Mouse (Mus musculus) cerebellum, postnatal 14 days (tissue): ENCODE measurements around the gene Hpse2.

Source experiments
- DNase-seq, 2 experiments: peaks; one replicate each; pipeline ENCODE4 v3.0.0; 2021; ENCODE audit warnings: mixed read lengths in 2 of 2

Gene Hpse2

DNA sequence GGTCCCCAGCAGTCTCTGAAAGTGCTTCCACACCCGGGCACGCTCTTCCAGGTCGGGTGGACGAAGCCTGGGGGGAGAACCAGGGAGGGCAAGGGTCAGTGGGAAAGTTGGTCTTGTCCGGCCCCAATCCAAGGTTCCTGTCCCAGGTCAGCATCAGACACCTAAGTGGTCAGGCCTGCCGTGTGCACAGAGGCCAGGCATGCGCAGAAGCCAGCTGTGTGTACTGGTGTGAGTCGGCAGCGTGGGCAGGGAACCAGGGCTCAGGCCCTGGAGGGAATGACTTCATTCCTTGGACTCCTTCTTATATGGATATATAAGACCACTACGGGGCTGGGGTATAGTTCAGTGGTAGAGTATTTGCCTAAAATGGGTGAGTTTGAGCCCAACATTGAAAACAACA lies 618.5 kb downstream of the Hpse2 start:
- DNase-seq = no peak

DNA sequence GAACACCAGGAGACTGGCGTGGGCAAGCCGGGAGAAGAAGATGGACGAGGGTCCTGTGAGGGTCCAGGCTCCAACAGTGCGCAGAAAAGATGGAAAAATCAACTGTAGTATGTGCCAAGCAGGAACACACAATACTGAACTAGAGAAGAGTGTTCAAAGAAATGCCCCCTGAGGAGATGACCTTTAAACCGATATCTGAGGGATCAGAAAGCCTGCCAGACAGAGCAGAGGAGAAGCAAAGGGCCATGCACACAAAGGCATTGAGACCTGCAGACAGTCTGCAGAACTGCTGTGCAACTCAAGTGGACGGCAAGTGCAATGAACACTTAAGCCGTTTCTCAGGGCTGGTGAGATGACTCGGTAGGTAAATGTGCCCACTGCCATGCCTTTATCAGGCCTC lies 620.8 kb downstream of the Hpse2 start:
- no peak for DNase-seq

DNA sequence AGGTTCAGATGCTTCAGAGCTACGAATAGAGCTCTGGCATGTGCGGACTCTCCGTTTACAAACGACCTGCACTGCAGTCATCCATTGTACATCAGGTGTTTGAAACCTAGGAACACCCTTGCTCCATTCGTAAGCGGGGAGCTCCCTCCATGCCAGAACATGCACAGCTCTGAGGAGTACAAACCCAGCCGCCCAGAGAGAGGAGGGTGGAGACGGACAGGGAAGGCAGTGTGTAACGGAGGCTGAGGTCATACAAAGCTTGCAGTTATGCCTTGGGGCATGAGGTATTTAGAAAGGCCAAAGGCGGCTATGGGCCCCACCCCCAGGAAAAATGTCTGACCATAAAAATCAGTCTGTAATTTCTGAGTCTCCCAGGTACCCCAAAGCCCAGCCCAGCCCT lies 623.8 kb downstream of the Hpse2 start:
- no peak for DNase-seq

DNA sequence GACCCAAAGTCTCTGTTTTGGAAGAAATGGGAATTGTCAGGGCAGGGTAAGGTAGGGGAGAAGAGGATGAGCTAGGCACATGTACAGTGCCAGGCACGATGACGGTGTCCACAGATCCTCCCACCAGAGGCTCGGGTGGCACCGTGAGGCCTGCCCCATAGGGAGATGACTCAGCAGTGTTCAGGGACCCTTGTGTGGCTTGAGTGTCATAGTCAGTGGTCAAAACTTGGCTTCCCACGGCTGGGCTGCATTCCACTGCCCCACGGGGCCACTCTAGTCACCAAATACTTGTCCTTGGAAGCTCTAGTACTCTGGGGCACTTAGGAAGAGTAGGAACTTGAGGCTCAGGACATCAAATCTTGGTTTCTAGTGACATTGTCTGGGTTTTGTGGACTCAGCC lies 631.5 kb downstream of the Hpse2 start:
- no peak for DNase-seq

DNA sequence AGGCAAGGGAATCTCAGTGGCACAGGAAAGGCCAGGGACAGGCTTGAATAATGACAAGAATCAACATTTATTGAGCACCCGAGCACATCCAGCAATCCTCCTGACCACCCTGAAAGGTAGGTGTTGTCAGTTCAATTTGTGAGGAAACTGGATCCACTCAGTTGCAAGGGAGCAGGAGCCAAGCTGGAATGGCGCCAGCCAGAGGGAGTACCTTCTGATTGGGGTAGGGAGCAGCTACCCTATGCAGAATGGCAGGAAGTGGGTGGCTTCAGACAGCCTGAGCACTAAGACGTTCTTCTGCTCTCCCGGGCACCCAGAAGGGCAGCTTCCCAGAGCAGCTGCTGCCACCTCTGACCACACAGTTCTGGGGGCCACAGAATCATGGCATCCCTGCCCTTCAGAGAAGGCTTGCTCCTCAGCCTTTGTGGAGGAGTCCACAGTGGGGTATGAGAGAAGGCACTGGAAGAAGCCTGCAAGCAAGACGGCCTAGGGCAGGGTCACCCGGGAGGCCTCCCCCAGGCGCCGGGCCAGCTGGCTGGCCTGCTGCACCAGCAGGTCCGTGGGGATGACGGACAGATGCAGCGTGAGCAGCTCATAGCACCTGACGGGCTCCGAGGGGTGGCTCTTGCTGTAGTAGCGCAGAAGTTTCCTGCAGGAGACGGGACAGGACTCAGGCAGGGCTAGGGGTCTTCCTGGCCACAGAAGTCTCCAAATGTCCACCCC lies 632.8 kb downstream of the Hpse2 start:
- peak in 1 of 2 experiments; percentile 65 for DNase-seq

DNA sequence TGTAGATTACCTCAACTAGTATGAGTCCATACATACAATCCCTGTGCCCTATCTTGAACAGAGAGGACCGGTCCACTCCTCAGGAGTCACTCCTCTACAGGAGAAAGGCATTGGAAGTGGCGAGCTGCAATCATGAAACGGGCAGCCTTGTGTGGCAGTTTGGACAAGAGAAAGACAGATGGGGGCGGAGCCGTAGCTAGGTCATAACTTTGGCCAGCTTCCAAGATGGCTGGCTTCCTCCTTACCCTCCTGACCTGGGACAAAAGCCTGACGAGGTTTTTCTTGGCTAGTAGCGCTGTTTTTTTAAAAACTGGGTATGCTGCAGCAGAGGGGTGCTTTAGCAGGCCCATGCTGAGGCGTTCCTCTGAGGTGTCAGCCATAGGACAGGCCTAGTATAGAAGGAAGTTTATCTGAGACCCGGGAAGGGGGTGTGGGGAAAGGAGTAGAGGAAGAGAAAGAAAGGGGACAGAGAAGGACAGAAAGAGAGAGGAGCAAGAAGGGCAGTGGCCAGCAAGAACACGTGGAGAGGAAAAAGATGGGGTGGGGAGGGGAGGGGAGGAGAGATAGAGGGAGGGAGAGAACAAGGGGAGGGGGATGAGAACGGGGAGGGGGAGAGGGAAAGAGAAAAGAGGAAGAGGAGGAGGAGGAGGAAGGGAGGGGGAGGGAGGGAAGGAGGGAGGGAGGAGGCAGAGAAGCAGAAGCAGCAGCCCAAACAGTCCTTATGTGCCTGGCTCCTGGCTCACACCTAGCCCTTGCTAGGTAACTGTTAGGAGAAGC lies 634.8 kb downstream of the Hpse2 start:
- DNase-seq = peak in 1 of 2 experiments; percentile 54

DNA sequence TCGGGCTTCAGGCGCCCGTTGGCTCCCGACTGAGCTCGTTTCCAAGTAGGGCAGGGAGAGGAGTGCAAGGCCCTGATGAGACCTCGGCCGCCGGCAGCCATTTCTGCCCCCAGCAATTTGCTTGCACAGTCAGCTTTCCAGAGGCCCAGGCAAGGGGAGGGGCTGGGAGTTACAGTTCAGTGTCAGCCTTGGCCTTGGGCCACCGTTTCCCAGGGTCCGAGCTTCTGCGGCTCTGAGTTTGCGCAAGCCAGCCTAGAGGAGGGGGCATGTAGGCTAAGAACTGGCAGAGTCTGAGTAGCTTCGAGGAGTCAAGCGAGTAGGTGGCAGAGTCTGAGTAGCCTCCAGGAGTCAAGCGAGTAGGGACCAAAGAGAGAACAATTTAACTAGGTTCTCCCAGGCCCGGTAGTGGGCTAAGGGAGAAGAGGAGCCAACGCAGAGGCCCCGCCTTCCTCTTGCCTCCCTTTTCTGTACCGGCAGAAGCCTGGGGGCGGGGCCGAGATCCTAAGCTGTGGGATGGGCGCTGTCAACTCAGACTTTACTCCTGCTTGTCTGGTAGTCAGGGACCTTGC lies 635.7 kb downstream of the Hpse2 start, which contains the start of gene Pyroxd2:
Pyroxd2 (minus strand) TSS at position 413 of the 569 bp plus-strand sequence.
- peak; percentile 82 to 86 for DNase-seq

DNA sequence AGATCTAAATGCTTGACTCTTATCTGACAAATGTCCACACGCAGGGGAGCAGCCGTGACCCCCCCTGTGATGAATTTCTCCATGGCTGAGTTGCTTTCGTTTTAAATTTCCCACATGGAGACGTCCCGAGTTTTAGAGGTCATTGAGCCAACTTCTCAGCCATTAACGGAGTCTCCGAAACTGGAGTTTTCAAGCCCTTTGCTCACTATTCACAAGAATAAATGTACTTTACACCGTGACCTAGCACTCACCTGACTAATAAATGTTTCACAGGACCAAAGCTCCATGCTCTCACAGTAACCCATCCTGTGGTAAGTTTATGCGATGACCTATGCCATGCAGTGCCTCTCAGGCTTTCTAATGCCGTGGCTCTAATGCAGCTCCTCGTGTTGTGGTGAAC lies 638.0 kb downstream of the Hpse2 start:
- DNase-seq = no peak

DNA sequence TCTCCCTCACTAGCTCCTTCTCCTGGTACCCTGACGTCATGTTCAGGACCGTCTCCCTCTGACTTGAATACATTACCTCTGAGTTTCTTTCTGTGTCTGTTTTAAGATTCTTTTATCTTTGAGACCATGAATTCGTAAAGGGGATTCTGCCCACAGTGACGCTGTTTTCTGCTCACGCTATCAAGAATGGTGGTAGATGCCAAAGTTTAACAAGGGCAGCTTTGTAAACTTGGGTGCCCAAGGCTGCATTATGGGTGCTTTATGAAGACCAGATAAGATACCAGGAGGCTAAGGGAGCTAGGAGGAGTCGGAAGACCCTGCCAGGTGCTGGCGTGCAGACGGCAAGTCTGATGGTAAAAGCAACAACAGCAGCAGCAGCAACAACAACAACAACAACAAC lies 641.5 kb downstream of the Hpse2 start:
- no peak for DNase-seq

DNA sequence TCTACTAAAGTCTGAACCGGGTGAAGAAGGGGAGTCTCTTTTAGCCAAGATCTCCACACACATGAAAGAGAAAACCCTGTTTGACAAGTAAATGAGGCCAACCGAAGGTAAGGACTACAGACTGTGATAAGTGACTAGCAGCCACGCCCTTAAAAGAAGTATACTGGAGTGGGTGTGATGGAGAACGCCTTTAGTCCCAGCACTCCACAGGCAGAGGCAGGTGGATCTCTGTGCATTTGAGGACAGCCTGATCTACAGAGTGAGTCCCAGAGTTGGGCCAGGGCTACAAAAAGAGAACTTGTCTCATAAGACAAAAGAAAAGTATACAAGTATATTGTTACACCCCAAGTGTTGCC lies 642.3 kb downstream of the Hpse2 start:
- no peak for DNase-seq

DNA sequence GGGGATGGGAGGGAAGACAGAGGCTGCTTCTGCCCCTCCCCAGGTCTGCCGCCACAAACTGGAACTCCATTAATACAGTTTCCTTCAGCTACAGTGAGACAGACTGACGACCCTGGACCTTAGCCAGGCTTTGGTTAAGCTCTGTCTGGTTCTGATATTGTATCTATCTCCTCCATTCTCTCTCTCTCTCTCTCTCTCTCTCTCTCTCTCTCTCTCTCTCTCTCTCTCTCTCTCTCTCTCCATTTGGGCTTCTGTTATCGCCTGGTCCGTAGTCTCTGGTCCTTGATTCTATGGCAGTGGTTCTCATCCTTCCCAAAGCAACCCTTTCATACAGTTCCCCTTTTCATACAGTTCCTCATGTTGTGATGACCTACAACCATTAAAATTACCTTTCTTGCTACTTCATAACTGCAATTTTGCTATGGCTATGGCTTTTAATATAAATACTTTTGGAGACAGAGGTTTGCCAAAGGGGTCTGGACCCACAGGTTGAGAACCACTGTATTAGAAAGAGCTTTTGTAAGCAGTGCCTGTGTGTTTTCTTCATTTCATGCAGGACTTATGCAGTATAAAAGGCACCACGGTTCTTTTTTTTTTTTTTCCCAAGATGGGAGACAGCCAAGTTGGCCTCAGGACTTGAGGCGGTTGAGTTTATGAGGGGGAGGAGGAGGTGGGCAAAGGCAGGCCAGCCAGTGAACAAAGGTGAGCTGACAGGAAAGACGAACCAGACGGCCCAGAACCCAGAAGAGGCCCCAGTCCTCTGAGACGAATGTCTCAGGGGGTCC lies 642.9 kb downstream of the Hpse2 start:
- no peak for DNase-seq

DNA sequence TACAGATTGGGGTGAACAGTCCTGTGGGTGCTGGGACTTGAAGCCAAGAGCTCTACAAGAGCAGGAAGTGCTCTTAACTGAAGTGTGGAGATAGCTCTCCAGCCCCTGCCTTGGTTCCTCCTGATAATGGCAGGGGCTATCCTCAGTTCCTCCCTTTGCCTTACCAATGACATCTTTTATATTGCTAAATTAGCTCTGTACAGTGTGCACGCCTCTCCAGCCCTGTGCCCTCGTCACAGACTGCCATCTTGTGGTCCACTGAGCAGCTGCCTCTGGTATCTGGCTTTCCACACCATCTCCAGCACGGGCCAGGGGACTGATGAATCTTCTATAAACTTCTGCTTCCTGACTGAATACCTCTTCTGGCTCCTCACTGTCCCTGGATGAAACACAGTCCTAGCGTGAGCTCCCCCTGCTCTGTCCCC lies 644.0 kb downstream of the Hpse2 start:
- peak; percentile 74 to 76 for DNase-seq

DNA sequence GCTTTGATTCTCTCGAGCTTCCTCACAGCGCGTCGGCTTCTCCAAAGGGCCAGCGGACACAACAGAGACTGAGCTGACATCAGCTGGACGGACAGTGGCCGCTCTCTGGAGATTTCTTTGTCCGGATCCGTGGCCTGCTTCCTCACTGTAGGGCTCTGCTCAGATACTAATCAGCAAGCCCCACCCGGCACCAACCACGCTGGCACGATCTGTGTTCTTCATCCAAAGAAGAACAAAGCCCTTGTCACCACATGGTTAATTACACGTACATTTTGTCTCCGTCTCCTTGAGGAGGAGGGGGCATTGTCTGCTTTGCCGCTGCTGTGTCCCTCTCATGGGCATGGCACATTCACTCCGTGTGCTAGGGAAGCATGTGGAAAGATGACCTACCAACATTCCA lies 644.9 kb downstream of the Hpse2 start:
- DNase-seq = no peak

DNA sequence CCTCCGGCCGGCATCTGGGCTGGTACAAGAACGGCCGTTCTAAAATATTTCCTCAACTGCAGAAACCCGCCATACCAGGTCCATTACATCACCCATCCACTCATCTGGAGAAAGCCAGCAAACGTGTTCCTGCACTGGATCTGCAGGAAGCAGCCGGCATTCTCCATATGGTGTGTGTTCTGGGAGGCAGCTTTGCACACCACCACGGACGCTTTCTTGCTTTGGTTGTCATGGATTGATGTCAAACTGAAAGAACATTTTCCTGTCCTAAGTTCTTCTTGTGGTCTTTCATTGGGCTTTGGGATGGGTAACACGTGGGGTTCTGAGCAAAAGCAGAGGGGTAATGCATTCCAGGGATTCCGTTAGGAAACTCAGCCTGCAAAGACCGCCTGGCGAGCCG lies 646.3 kb downstream of the Hpse2 start:
- no peak for DNase-seq

DNA sequence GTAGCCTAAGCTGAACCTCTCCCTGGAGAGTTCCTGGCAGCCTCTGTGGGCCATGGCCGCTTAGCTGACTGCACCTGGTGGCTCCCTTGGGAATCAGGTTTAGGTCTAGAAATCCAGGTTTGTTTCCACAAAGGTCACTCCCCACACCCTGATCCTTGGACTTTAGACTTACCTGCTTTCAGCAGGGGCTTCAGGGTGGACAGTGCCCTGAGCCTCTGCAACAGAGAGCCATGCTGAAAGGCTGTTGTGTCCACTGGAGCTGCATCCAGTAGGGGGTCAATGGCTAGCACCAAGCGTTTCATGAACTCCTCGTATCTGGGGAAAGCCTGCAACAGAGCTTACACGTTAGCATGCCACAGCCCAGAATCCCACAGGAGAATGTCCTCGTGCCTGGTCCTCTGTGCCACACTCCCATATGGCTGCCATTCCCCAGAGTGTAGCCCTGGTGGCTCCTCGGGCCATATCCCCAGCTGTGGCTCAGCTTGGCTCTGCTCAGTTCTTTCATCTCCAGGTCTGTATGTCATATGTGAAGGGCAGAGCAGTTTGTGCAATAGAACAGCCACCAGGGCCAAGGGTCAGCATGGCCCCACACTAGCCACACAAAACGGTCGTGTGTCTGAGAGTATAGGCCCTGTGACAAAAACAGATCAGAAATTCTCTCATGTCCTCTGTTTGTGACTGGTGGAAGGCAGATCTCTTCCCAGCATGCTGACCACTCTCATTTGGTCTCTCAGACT lies 647.8 kb downstream of the Hpse2 start:
- DNase-seq = no peak

DNA sequence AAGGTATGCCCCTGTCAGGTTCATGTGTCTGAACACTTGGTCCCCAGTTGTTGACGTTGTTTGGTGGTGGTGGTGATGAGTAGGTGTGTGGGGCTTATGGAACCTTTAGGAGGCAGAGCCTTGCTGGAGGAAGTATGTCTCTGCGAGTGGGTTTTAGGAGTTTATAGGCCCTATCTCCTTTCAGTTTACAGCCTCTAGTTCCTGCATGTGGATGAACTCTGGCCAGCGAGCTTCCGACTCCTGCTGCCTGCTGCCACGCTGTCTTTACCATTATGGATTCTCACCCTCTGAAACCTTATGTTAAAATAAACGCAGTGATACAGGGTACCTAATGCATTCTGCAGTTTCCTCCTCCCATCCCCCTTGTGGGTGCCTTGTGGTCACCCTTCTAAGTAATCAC lies 648.4 kb downstream of the Hpse2 start:
- DNase-seq = no peak

DNA sequence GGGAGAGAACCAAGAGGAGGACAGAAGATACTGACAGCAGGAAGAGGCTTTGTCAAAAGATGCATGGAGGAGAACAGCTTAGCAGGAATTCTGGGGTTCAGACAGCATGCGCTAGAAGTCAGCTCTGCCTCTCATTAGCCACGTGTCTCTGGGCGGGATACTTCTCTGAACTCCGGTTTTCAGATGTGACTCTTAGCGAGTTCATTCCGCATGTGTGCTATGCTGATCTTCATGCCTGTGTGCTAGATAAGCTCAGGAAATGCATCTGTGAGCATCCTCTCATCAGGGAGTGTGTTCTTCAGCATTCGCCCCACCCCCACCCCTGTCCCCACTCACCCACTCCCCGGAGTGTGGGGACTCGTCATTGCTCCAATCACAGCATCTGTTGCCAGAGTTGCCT lies 650.4 kb downstream of the Hpse2 start:
- no peak for DNase-seq
